Mouse (Mus musculus) ES-E14 (cell line): Measurements from ENCODE around the gene Cdc26. TPM values are rescaled to one million over a fixed set of nuclear protein-coding genes. Genes with fewer than 3 reads are reported as not detected.

Experiments
- DNase-seq: peaks from one replicate; pipeline ENCODE4 v3.0.0-alpha.2; 2013; ENCODE audit warnings: low read depth, low spot score
- H3K27ac ChIP-seq: 2 replicates; pipeline ENCODE4 v1.5.1; 2012; ENCODE audit warnings: low read depth, mild to moderate bottlenecking, low read length, moderate library complexity, mixed read lengths; ENCODE audit not compliant: poor library complexity, insufficient read depth, severe bottlenecking
- H3K36me3 ChIP-seq: 2 replicates; pipeline ENCODE4 v1.6.1; 2012; ENCODE audit warnings: mild to moderate bottlenecking, low read length, moderate library complexity, mixed read lengths; ENCODE audit not compliant: control insufficient read depth, poor library complexity, insufficient read depth, severe bottlenecking
- H3K4me1 ChIP-seq, 2 experiments: fragments of 150-350 bp in 1 of 2; sonication (generic) in 1 of 2; 2 replicates each; pipeline ENCODE4 v1.6.1; 2012; ENCODE audit warnings: low read length in 2 of 2, mild to moderate bottlenecking in 1 of 2, mixed read lengths in 1 of 2; ENCODE audit not compliant: control insufficient read depth in 2 of 2, insufficient read depth in 2 of 2, poor library complexity in 1 of 2
- H3K4me3 ChIP-seq, 2 experiments: fragments of 150-350 bp in 1 of 2; sonication (generic) in 1 of 2; 2 replicates each; pipeline ENCODE4 v1.5.1; 2012; ENCODE audit warnings: low read length in 2 of 2, low read depth in 1 of 2, mild to moderate bottlenecking in 1 of 2, mixed read lengths in 1 of 2; ENCODE audit not compliant: insufficient read depth in 1 of 2, poor library complexity in 1 of 2, severe bottlenecking in 1 of 2
- H3K9ac ChIP-seq: 2 replicates; pipeline ENCODE4 v1.6.1; 2012; ENCODE audit warnings: low read depth, mild to moderate bottlenecking, low read length, mixed read lengths; ENCODE audit not compliant: poor library complexity, insufficient read depth, severe bottlenecking
- H3K9me3 ChIP-seq: fragments of 150-350 bp; sonication (generic); 2 replicates; pipeline ENCODE4 v1.6.1; 2012; ENCODE audit warnings: low read depth, mild to moderate bottlenecking, low read length; ENCODE audit not compliant: control insufficient read depth, insufficient read depth
- CHD2 ChIP-seq: IDR thresholded peaks from 2 replicates; pipeline ENCODE4 v1.6.1; 2014; ENCODE audit warnings: mild to moderate bottlenecking, low read depth, low read length, inconsistent platforms
- HCFC1 ChIP-seq: IDR thresholded peaks from 2 replicates; pipeline ENCODE4 v1.6.1; 2012; ENCODE audit warnings: low read length, inconsistent platforms, borderline replicate concordance; ENCODE audit not compliant: insufficient read depth
- MAFK ChIP-seq: IDR thresholded peaks from 2 replicates; pipeline ENCODE4 v1.6.1; 2014; ENCODE audit warnings: mild to moderate bottlenecking, low read depth, low read length, inconsistent platforms; ENCODE audit not compliant: insufficient read depth
- ZC3H11A ChIP-seq: IDR thresholded peaks from 2 replicates; pipeline ENCODE4 v1.6.1; 2012; ENCODE audit warnings: low read depth, mild to moderate bottlenecking, inconsistent platforms, low read length, borderline replicate concordance
- ZNF384 ChIP-seq: IDR thresholded peaks from 2 replicates; pipeline ENCODE4 v1.6.1; 2012; ENCODE audit warnings: low read depth, low read length, inconsistent platforms
- in situ Hi-C, 2 experiments: fragments of 600-800 bp; cut with MboI; formaldehyde crosslinking; loops; one replicate each; pipeline ENCODE4 v1.15.1; 2025; ENCODE audit warnings: low sequenced_read_pairs in 2 of 2, inconsistent platforms in 1 of 2; ENCODE audit not compliant: unreplicated experiment in 2 of 2
- total RNA-seq: library from RNA; depleted of rRNA; stranded (reverse); fragments of 300-350 nt; gene quantifications from 2 replicates; pipeline ENCODE4 v1.2.3, GENCODE M21; 2012

Cdc26 gene
- total RNA-seq, 1 experiment = 69.1 TPM

DNA sequence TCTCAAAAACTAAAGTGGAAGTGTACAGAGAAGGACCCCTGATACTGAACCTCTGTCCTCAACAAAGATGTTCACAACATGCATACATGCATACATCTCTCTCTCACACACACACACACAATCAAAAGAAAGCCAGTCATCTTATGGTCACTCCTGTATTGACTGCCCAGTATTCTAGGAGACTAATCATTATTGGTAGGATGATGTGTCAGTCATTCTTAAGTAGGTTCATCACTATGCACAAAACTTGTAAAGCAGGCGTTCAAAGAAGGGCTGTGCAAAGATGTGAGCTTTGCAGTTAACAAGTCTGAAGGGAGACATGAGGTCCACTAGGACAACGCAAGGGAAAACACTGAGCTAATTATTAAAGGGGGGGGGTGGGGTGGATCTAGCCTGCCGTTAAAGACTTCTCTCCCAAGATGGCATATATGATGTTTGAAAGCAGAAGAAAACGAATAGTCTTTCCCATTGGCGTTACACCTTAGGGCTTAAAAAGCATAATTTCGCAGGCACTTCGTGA, 49.1 kb downstream of the Cdc26 start:
- peaks cover 0 to 2% of the 10 kb centered on the region in 2 experiments; a peak in 1 of 4 replicates for H3K4me1 ChIP-seq
- no peak for DNase-seq
- peak overlapping the region; percentile 85 for H3K9ac ChIP-seq
- no peaks in the 10 kb centered on the region for H3K9me3 ChIP-seq
- H3K27ac ChIP-seq = no peak overlapping the region
- no peaks in the 10 kb centered on the region for H3K36me3 ChIP-seq
- in situ Hi-C loops = no loop called here
- peak overlapping the region; percentile 91 to 97 for H3K4me3 ChIP-seq
- no peak for TF ChIP-seq MAFK
- TF ChIP-seq ZC3H11A = no peak
- TF ChIP-seq ZNF384 = no peak
- TF ChIP-seq CHD2 = no peak
- no peak for TF ChIP-seq HCFC1

- TF ChIP-seq HCFC1 (no peak), CHD2 (no peak), MAFK (no peak), ZNF384 (no peak), ZC3H11A (no peak)
- peaks cover 0 to 2% of the 10 kb centered on the region in 2 experiments; a peak in 1 of 4 replicates for H3K4me1 ChIP-seq
- H3K4me3 ChIP-seq = no peak overlapping the region
- DNase-seq = no peak
- no peaks in the 10 kb centered on the region for H3K9me3 ChIP-seq
- no peak overlapping the region for H3K9ac ChIP-seq
- H3K27ac ChIP-seq = no peak overlapping the region
- in situ Hi-C loops = no loop called here
- no peaks in the 10 kb centered on the region for H3K36me3 ChIP-seq
Observed at GRCm38 (mm10) chr4:62357631-62358148, 50.8 kb downstream of the Cdc26 start.

DNA sequence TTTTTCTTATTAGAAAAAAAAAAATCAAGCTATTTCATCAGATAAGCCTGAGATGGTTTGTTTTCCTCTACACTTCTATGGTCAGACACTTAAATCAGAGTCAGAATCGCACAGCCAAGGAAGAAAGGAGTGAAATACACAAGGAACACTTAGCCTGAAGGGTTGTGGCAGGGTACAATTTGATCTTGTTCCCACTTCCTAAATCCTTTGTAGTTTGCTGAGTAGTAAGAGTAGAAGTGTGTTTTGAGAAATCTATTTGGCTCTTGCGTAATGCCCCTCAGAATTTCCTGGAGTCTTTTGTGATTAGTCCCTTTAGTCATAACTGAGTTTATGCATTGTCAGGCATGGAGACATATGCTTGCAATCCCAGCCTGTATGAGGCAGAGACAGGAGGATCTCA, 59.1 kb downstream of the Cdc26 start:
- Histone ChIP-seq H3K4me1 (no peaks in the 10 kb centered on the region), H3K9ac (no peak overlapping the region), H3K4me3 (no peak overlapping the region), H3K27ac (no peak overlapping the region), H3K9me3 (no peaks in the 10 kb centered on the region), H3K36me3 (no peaks in the 10 kb centered on the region; the same call in 1 of the 2 replicates)
- in situ Hi-C loops = no loop called here
- no peak for DNase-seq
- TF ChIP-seq HCFC1 = no peak
- TF ChIP-seq MAFK = no peak
- no peak for TF ChIP-seq CHD2
- TF ChIP-seq ZNF384 = no peak
- no peak for TF ChIP-seq ZC3H11A

GRCm38 (mm10) chr4:62348329-62348705, 60.1 kb downstream of the Cdc26 start:
- Histone ChIP-seq H3K9me3 (no peaks in the 10 kb centered on the region), H3K36me3 (no peaks in the 10 kb centered on the region; the same call in 1 of the 2 replicates), H3K4me3 (no peak overlapping the region), H3K9ac (no peak overlapping the region), H3K27ac (no peak overlapping the region), H3K4me1 (no peaks in the 10 kb centered on the region)
- no peak for DNase-seq
- TF ChIP-seq CHD2 = no peak
- no peak for TF ChIP-seq ZC3H11A
- TF ChIP-seq ZNF384 = no peak
- TF ChIP-seq HCFC1 = no peak
- no peak for TF ChIP-seq MAFK
- in situ Hi-C loops = no loop called here
